Mouse (Mus musculus) urinary bladder, postnatal 25 days (tissue): ENCODE results near the gene Mdc1.
A peak's percentile ranks its signal among the peaks of the same experiment; 100 is the strongest.
"Not testable (repeated sequence)": the region's sequence is repeated elsewhere in the genome, so short reads cannot be mapped to it uniquely, and the experiment has no call there.

Experiments used
- DNase-seq: peaks from one replicate; pipeline ENCODE4 v3.0.0; 2022; ENCODE audit warnings: low spot score

The Mdc1 gene

DNA sequence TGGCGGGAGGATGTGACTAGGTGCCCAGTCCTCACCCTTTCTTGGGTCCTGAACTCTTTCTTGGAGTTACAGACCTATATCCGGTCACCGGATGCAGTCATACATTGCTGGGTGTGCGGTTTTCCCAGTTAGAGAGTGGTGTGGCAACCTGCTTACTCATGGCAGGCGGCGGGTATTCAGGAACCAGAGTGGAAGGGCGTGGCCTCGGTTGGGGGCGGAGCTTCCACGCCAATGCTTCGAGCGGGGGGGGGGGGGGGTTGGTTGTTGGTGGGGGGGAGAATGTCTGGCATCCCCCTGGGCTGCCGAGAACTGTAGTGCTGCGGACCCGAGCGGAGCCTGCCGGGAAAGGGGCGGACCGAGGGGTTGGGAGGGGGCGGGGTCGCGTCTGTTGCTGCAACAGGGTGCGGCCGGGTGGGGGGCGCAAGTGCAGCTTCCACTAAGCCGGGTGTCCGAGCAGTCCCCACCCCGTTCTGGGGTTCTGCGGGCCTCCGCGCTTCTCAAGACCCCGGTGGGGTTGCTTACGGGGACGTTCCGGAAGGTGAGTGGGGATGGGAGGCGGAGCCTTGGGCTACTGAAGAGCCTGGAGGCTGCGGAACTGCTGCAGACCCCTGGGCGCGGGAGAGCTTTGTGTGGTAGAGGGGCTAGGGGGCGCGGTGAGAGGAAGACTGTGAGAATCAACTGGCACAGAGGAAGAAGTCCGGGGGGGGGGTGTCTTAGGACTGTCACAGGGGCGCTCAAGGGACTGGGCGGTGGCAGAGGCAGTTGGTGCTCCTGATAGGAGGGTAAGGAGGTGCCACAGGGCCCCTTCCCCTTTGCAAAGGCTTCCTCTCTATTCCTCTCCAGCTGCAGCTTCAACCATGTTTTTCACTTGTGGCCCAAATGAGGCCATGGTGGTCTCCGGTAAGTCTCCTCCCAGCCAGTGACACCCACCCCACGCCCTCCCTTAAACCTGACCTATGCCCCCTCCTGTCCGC is 18.1 kb upstream of the Mdc1 start, which contains the start of gene Flot1:
Flot1 (plus strand) TSS at position 267 of the 974 bp plus-strand sequence.
- DNase-seq, result peak; percentile 88

DNA sequence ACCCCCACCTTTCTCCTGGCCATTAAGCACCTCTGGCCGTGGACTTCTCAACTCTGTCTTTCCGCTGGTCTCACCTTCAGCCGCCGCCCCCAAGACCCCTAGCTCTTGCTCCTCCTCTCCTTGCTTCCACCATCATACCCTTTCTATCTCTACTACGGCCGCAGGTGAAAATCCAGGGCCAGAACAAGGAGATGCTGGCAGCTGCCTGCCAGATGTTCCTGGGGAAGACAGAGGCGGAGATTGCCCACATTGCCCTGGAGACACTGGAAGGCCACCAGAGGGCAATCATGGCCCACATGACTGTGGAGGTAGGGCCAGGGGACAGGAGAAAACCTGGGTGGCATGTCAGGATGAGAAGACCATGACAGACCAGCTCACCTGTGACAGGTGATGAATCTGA is 16.9 kb upstream of the Mdc1 start:
- DNase-seq, result no peak

DNA sequence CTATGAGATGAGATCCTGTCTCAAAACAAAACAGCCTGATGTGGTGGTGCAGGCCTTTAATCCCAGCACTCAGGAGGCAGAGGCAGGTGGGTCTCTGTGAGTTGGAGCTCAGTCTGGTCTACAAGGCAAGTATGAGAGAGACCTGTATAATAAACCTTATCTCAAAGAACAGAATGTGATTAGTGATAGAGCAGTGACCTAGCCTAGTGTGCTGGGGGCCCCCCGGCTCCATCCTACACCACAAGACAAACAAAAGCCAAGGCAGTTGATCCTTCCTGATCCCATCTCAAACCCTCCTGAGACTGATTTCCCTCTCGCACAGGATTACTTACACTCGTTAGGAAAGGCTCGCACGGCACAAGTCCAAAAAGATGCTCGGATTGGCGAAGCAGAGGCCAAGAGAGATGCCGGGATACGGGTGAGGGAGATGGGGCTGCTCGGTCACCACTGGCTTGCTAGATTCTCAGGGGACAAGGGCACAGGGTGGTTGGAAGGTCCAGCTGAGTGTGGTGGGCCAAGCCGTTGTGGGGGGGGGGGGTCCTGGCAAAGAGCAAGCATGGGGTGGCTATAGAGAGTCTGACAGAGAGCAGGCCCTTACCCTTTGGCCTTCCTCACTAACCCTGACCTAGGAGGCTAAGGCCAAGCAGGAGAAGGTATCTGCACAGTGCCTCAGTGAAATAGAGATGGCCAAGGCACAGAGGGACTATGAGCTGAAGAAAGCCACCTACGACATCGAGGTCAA is 16.0 kb upstream of the Mdc1 start:
- no peak for DNase-seq

DNA sequence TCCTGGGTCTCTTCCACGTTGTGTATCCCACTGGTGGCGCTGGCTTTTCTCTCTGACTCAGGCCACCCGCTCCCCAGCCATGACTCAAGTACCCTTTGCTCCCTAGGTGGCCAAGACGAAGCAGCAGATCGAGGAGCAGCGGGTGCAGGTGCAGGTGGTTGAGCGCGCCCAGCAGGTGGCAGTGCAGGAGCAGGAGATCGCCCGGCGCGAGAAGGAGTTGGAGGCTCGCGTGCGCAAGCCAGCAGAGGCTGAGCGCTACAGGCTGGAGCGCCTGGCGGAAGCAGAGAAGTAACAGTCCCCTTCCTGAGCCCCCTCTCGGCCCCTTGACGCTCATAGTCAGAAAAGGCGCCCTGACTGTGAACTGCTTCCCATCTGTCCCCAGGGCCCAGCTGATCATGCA is 11.6 kb upstream of the Mdc1 start:
- DNase-seq, result peak; percentile 78

DNA sequence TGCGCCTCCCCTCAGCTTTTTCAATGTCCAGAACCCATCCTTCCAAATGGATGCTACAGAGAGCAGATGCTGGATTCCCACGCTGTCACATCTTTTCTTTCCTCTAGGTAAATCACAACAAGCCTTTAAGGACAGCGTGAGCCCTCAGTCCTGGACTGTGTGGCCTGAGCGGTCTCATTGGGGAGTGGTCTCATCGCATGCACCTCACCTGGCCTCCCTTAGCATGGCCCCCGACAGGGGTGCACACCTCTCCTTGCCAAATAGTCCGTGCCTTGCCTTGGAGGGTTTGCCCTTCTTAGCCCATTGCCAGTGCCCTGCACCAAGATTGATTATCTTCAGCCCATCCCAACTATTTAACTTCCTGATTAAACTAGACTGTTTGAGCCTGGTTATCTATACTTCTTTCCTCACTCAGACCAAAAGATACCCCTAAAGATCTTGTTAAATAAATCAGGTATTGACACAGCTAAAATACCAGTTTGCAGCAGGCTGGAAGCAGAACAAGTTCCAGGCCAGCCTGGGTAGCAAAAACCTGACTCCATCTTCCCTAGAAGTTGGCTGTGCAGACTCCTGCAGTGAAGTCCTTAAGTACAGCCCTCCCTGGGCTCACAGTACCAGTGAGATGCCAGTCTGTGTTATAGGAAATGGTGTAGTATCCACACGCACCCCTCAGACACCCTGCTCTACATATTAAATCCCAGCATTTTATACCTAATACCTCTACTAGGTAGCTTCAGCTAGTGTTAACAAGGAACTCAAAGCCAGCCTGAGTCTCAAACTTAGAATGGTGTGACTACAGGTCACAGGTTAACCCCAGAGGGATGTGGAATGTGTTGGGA is 8.7 kb upstream of the Mdc1 start:
- DNase-seq, result no peak

DNA sequence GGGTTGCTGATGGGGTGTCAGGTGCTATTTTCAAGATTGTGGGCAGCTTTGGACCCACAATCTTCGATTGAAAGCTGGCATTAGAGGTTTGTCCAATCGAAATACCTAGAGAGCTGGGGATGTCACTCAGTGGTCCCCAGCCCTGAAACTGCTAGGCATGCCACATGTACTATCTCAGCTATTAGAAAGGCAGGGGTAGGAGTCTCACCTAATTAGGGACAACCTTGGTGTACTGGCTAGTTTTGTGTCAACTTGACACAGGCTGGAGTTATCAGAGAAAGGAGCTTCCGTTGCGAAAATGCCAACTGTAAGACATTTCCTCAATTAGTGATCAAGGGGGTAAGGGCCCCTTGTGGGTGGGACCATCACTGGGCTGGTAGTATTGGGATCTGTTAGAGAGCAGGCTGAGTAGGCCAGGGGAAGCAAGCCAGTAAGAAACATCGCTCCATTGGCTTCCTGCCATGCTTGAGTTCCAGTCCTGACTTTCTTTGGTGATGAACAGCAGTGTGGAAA is 8.0 kb upstream of the Mdc1 start:
- DNase-seq, result no peak

DNA sequence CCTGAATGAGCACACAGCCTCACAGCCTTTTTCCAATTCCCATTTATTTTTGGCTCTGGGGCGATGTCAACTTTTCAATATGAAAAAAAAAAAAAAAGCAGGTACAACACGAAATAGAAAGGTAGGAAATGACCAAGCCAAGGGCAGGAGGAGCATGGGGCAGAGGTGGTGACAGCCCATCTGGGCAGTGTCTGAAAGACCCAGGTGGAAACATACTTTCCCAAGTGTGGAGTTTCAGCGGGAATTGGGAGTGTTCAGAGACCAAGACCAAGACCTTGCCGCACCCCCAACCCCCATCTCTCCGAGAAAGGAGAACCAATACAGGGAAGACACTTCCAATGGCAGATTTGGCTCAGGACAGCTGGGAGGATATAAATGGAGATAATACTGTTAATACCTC is 7.4 kb upstream of the Mdc1 start:
- no peak for DNase-seq

DNA sequence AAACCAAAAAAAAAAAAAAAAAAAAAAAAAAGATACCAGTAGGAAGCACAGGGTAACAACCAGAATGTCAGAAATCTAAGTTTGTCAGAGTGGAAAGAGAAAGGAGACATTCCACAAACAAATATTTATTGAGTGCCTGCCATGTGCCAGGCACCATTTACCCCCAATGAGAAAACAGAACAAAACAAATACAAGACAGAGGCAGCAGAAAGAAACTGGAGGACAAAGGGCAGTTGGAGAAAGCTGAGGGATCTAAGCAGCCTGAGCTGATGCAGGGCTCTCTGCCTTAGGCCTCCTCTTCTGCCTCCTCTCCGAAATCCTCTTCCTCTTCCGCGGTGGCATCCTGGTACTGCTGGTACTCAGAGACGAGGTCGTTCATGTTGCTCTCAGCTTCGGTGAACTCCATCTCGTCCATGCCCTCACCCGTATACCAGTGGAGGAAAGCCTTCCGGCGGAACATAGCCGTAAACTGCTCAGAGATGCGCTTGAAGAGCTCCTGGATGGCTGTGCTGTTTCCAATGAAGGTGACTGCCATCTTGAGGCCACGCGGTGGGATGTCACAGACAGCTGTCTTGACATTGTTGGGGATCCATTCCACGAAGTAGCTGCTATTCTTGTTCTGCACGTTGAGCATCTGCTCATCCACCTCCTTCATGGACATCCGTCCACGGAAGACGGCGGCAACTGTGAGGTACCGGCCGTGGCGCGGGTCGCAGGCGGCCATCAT is 6.5 kb upstream of the Mdc1 start:
- DNase-seq, result no peak

DNA sequence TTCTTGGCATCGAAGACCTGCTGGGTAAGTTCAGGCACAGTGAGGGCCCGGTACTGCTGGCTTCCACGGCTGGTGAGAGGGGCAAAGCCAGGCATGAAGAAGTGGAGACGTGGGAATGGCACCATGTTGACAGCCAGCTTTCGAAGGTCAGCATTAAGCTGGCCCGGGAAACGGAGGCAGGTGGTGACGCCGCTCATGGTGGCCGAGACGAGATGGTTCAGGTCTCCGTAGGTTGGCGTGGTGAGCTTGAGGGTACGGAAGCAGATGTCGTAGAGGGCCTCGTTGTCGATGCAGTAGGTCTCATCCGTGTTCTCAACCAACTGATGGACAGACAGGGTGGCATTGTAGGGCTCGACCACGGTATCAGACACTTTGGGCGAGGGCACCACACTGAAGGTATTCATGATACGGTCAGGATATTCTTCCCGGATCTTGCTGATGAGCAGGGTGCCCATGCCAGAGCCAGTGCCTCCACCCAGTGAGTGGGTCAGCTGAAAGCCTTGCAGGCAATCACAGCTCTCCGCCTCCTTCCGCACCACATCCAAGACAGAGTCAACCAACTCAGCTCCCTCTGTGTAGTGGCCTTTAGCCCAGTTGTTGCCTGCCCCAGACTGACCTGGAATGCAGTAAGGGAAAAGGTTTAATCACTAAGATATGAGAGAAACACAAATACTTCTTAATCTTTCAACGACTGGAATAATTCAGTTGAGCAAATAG is 5.7 kb upstream of the Mdc1 start:
- DNase-seq, result no peak

DNA sequence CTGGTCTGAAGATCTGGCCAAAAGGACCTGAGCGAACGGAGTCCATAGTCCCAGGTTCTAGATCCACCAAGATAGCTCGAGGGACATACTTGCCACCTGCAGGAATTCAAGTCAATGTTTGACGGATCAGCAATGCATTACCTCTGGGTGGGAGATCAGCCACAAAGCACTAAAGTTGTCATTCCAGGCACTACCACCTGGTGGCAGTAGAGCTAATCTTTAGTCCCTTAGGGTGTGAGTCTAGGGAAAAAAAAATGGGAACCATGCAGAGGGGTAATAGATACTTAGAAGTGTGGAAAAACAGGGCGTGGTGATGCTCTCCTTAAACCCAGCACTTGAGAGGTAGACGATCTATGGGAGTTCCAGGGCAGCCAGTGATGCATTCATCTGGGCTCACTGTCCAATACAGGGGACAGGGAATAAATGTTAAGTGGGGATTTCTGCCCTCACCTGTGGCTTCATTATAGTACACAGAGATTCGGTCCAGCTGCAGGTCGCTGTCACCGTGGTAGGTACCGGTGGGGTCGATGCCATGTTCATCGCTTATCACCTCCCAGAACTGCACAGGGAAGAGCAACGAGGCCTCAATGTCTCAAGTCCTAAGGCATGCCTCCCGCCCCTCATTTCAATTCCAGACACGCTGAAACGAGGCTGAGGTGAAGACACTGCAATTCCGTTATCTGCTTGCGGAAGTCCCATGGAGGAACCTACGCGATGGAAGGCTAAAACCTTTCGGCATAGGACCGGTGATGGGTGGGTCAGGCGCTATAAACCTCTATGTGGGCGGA is 4.9 kb upstream of the Mdc1 start:
- DNase-seq, result peak; percentile 73

DNA sequence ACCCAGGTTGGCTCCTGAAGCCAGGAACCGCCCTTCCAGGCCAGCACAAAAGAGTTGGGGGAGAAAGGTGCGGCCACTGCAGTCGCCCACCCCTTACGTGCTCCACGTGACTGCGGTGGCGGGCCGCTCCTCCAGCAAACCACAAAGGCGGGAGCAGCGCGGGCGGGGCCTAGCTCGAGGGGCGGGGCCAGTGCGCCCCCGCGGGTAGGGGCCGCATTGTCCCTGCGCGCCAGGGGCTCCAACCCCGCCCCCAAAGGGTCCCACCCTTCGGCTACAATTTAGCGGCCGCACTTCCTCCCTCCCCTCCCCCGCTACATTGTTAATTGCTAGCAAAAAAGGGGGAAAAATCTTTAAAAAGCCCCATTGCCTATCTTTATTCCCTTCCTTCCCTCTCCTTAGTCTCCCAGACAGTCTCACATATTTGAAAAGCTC is 4.3 kb upstream of the Mdc1 start:
- peak; percentile 91 for DNase-seq

DNA sequence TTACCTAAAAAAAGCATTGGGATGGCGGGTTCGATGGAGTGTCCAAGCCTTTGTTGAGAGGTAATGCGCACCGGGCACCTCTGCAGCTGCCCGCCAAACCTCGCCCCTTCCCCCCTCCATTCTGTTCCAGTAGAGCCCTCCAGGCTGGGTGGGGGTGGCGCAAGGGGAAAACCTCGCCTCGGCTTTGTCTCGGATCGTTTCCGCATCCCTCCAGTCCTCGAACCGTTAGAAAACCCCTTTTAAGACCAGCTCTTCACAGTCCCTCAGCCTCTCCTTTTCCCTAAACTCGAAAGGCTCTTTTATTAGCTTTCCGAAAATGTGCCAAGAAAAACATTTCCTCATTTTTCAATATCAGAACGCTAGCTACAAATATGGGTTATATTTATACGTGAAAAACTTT is 3.8 kb upstream of the Mdc1 start:
- DNase-seq, result no peak

DNA sequence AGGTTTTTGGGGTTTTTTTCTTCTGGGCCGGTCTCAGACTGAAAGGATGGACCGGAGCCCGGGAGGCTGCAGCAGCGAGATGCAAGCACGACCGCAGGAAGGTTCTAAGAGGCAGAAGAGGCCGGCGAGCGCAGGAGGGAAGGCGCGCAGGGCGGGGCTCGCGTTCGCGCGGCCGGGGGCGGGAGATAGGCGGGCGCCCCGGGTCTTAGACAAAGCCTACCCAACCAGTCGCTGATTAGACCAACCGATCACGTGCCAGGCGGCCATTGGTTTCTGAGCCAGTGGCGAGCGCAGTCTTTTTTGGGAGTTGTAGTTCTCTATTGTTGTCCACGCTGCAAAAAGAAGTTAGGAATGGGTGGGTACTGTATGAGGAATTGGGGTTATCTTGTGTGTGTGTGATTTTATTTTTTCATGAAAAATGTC is 3.2 kb upstream of the Mdc1 start, which contains the start of gene Tubb5:
Tubb5 (minus strand) TSS at position 185 of the 423 bp plus-strand sequence.
- DNase-seq, result peak; percentile 89

DNA sequence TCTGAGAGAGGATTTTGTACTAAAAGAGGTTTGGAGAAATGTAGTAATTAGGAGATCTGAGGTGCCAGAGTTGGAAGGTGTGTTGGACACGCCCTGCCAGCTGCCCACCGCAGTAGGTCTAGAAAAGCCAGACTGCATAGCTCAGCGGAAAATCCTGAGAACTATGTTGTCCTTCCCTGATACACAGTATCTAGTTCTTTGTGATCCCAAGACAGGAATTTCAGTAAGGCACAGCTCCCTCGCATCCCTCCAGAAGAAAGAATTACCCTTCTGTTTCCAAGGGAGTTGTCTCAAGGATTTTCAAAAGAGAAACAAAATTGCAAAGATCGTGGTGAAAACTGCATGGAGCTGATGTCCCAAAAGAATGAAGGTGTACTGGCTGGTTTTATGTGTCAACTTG is 2.7 kb upstream of the Mdc1 start:
- no peak for DNase-seq

DNA sequence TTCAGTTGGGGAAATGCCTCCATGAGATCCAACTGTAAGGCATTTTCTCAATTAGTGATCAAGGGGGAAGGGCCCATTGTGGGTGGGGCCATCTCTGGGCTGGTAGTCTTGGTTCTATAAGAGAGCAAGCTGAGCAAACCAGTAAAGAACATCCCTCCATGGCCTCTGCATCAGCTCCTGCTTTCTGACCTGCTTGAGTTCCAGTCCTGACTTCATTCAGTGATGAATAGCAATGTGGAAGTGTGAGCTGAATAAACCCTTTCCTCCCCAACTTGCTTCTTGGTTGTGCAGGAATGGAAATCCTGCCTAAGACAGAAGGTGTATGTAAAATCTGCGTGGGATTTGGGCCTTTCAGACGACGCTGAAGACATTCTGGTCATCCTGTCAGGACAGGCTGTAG is 2.3 kb upstream of the Mdc1 start:
- DNase-seq, result not testable (repeated sequence)

DNA sequence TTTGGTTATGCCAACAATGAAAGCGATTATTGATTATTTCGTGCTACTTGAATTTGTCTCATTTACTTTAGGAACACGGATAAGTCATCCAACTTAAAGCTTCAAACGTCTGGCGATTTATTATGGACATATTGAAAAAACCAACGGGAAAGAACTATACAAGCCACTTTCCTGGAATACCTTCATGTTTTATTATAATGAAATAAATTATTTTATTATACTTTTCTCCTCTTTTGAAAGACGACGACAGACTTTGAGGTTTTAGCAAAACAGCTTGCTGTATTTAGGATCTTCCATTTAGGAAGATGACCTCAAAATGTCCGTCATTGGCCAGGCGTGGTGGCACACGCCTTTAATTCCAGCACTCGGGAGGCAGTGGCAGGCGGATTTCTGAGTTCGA is 754 bp upstream of the Mdc1 start:
- DNase-seq, result no peak

DNA sequence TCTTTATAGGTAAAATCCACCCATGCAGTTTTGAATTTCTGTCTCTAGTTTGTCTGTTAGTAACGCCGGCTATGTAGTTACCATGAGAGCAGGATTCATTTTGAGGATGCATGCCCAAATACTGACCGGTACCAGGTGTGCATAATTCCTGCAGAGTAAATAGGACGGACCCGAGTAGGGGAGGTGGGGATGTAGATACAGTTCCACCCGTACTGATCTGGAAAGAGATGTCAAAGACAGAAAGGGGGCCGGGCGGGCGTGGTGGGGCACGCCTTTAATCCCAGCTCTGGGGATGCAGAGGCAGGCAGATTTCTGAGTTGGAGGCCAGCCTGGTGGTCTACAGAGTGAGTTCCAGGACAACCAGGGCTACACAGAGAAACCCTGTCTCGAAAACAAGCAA is 691 bp downstream of the Mdc1 start:
- no peak for DNase-seq

DNA sequence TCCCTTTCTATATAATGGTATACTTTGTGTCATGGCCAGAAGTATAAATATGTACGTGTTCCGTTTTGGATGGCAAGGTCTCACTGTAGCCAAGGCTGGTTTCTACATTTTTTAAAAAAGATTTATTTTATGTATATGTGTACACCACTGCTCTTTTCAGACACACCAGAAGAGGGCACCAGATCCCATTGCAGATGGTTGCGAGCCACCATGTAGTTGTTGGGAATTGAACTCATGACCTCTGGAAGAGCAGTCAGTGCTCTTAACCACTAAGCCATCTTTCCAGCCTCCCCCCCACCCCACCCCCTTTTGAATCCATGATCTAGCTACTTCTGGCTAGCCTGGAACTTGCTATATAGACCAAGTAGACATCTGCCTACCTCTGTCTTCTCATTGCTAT is 2.2 kb downstream of the Mdc1 start:
- DNase-seq, result no peak

DNA sequence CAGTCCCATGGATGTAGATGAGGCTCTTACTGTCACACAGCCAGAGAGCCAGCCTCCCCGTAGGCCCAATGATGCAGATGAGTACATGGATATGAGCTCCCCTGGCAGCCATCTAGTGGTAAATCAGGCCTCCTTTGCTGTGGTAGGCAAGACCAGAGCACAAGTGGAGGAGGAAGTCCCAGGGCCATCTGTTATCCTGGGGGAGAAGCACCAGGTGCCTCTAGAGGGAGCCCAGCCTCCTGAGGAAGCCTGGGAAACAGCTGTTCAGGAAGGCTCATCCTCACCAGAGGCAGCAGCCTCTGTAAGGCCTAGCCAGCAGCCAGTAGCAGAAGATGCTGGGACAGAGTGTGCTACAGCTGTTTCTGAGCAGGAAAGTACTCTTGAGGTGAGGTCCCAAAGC is 6.8 kb downstream of the Mdc1 start:
- no peak for DNase-seq

DNA sequence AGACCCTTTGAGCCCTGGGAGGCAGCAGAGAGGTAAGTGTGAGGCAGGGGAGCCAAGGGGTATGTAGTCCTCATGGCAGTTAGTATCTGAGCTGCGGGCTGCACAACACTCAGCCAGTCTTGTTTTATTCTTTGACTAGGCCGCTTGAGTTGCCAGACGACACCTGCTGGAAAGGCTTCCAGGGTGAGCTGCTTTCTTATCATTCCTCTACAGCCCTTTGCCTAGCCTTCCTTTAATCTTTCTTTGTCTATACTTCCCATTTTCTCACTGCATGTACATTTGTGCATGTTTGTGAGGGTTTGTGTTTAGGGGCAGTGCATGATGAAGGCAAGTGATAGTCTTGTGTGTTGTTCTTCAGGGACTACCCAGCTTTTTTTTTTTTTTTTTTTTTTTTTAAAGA is 9.7 kb downstream of the Mdc1 start:
- DNase-seq, result no peak
